Mouse (Mus musculus) layer of hippocampus, adult 11-12 months (tissue): ENCODE results near the gene Tmem269.
A peak's percentile ranks its signal among the peaks of the same experiment; 100 is the strongest.

Source experiments
- DNase-seq: peaks from one replicate; pipeline ENCODE4 v3.0.0; 2022; ENCODE audit warnings: low spot score

Tmem269 gene

DNA sequence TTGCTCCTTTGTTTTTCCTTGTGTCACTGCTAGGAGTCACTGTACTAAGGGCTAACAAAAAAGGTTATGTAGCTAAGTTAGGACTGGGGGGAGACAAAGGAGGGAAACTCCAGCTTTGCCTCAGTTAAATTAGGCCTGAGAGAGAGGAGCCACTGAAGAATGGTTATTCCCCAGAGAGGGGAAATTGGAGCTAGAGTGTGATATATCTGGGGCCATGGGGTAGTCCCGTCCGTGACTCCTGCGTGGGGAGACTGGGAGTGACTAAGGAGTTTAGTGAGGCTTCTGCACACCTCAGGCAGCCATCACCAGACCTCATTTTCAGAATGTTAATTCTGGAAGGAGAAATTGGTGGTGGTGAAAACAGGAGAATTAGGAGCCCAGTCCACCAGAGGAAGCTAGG lies 16.3 kb upstream of the Tmem269 start:
- DNase-seq: no peak

DNA sequence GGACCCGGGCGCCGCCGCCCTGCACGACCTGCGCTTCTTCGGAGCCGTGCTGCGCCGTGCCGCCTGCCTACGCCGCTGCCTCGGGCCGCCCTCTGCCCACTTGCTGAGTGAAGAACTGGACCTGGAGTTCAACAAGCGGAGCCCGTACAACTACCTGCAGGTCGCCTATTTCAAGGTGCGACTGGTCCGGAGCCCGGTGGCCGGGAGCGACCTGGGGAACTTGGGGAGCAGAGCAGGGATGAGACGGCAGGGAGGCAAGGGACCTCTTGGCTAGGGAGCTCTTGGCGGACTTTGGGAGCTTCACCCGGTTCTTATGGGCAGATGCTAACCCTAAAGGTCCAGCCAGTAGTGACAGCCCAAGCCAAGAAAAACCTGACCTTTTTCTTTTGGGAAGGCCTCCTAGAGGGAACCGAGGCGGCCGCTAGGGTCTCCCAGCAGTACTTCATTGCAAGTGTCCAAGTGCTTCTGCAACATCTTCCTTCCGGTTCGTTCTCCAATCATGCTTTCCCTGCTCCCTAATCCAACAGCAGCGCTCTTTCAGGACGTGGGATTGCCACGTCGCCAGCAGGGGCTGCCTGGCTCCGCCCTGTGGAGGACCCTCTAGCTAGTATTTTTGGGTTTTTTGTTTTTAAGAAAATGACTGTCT lies 15.4 kb upstream of the Tmem269 start:
- peak; percentile 58 for DNase-seq

DNA sequence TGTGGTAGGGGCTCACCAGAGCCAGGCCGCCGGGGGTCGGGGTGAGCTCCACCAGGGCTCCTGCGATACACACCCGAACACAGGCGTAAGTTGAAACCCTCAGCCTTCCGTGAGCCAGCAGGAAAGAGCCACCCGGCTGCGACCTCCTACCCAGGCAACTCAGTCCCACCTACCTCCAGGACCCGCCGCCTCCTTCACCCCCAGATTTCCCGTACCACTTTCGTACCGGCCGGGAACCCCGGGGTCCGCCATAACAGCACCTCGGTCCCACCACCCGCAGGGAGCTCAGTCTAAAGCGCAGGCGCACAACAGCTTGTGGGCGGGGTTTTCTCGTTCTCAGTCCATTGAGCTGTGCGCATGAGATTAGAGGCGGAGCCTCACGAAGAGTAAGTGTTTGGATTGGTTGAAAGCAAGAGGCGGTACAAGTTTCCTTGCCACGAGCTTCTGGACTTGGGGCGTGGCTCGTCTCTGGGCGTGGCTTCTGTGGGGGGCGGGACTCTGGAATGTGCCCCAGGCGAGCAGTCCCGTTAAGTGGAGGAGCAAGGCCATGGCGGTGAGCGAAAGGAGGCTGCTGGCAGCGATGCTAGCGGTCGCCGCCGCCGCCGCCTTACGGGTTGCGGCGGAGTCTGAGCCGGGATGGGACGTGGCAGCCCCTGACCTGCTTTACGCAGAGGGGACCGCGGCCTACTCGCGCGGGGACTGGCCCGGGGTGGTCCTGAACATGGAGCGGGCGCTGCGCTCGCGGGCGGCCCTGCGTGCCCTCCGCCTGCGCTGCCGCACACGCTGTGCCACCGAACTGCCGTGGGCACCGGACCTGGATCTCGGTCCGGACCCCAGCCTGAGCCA lies 14.6 kb upstream of the Tmem269 start, which contains the start of the genes AU022252 and P3h1:
Gene AU022252, minus strand, starts transcription at position 303 of the 846 bp plus-strand sequence.
Gene P3h1, plus strand, starts transcription at position 506 of the 846 bp plus-strand sequence.
- peak; percentile 99 for DNase-seq

DNA sequence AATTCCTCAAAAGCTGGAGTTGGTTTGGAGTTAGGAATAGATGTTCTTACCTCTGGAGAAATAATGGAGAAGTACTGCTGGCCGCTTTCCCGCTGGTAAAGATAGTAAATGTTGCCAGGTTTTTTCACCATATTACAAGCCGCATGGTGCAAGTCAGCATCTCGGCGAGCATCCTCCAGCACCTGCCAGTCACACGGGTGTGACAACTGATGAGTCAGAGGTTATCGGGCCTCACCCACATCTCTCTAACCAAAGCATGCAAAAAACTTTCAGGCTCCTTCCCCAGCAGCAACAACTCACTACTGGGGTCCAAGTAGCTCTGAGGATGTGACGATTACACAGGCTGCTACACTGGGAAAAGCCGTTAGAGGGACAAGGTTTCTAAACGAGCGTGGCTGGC lies 8.7 kb upstream of the Tmem269 start:
- no peak for DNase-seq

DNA sequence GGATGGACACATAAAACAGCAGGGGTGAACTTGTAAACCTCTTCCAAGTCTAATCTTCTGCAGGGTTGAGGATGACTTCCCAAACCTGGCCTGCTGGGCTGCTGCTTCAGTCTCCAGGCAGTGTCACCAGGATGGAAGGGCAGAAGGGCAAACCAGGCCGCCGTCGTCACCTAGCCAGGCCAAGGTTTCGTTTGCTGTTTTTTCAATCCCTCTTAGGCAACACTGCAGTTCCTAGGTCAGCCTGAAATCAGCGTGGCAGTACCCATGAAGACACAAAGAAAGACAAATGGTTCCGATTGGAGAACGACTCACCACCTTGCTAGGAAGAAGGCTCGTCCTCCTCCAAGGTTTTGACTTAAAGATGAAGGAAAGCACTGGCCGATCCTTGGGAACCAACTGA lies 7.7 kb upstream of the Tmem269 start:
- no peak for DNase-seq

DNA sequence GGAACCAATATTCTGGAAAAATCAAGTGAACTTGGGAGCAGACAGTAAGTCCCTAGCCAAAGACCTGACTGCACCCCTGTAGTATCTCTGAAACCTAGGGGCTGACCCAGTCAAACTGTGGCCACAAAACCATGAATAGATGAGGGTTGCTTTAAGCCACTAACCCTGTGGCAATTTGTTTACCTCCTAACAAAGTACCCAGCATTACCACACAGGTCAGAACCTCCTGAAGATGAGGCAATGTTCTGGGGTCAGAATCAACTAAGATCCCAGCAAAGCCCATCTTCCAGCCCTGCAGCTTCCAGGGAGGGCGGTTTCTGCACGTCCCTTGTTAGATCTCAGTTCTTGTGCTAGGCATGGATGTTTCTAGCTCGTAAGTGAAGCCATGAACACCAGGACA lies 6.5 kb upstream of the Tmem269 start:
- no peak for DNase-seq

DNA sequence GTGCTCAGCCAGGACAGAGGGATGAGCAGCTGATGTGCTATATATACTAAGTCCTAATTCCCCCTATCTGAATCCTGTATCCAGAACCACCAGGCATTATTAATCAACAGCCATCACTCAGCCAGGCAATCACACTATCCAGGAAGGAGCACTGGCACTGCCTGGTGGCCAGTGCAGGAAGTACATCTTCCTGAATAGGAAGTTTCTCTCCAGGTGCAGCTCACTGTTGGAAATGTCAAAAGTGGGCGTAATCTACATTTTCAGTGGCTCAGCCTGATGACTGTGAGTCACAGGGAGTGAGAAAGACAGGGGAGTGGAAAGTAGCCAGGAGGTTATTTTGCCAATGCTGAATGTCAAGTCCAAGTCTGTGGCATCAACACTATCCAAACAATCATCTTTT lies 5.7 kb upstream of the Tmem269 start:
- peak; percentile 57 for DNase-seq

DNA sequence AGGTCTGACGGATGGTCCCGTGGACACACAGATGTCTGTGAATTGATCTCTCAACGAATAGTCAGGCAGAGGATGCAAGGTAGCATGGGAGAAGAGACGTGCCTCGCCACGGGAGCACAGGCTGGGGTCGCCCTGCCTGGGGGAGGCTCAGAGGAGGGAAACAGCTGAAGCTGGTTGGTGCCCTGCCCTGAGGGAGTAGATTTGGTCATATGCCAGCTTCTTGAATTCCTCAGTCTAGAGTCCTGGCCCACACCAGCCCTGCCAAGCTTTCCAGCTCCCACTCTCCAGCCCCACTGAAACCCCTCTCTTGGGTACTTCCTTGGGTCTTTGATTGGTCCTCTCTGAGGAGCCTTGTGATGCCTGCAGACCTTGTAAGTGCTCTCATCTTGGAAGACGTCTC lies 1.4 kb downstream of the Tmem269 start:
- DNase-seq: no peak

DNA sequence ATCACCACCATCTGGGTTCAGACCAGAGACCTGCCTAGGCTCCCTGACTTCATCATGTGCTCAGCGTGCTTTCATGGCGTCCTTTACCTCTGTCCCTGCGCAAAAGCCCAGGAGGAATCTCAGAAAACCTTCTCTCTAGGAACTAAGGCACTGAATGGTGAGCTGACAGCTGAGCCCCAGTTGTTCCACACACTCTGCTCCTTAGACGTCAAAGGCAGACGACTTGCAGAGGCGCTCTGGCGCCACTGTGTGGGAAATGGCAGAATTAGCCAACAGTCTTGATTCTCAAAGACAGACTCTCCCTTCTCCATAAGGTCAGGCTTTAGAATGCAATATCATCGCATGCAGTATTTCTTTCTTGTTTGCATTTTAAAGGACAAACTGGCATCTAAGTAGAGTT lies 13.3 kb downstream of the Tmem269 start:
- peak; percentile 61 for DNase-seq

DNA sequence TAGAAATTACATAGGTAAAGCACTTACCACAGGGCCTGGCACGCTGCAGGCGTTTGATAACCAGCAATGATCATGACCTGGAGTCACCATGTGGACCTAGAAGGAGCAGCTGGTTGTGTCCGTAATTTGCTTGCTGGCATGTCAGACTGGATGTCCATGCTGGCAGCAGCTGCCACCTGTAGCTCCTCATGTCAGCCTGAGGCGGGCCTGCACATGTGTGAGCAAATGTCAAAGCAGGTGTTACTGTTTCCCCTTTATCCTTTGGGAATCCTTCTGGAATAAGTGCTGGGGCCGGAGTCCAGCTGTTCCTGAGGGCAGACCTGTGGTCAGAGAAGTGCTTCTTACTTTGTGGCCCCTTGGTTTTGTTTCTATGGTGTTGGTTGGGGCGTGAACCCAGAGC lies 19.9 kb downstream of the Tmem269 start:
- DNase-seq: no peak

DNA sequence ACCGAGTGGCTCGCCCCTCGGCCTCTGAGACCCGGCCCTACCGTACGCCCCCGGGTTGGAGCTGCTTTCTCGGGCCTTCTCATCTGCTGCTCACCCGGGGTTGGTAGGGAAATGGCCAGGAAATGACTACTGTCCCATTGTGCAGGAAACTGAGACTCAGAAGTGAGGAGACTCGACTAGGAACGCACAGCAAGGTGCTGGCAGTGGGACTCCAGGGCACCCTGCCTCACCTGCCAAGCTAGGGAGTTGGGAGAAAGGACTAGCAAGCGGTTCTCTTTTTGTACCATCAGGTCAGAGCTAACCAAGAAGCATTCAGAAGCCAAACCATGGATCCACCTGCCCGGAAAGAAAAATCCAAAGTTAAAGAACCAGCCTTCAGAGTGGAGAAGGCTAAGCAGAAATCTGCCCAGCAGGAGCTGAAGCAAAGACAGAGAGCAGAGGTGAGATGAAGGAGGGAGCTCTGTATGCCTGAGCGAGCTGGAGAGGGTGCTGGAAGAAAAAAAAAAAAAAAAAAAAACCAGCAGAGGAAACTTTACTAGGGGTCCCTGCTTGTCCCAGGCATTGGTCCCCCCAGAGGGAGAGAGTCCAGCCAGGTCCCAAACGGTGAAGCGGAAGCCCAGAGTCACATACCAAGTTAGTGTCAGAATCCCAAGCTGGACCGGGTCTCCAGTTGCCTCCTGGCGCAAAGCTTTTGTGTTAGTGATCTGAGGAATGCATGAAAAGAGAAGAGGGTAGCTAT lies 22.3 kb downstream of the Tmem269 start:
- no peak for DNase-seq

DNA sequence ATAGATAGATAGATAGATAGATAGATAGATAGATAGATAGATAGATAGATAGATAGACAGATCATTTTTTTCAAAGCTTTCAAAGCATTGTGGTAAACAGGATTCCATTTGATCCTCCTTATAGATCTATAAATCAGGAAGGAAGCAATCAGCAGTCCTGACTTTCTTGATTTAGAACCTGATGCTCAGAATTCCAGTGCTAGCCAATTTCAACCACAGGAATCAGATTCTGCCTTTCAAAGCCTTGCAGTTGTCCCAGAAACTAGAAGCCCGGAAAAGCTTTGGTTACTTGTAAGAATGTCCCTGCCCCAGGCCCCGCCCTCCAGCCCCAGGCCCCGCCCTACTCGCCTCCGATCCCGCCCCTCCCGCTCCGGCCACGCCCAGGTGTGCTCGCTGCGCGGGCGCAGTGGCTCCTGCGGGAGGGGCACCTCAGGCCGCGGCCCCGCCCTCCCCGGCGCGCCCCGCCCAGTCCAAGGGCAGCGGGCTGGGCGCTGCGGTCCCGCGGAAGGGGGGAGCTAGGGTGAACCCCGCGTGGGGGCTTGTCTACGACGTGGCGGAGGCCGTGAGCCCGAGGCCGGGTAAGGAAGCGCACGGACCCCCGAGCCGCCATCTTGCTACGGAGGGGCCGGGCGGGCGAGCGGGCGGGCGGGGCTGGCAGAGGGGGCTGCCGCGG lies 23.0 kb downstream of the Tmem269 start, which contains the start of gene Svbp:
Gene Svbp, plus strand, starts transcription at position 398 of the 673 bp plus-strand sequence.
- peak; percentile 81 for DNase-seq

DNA sequence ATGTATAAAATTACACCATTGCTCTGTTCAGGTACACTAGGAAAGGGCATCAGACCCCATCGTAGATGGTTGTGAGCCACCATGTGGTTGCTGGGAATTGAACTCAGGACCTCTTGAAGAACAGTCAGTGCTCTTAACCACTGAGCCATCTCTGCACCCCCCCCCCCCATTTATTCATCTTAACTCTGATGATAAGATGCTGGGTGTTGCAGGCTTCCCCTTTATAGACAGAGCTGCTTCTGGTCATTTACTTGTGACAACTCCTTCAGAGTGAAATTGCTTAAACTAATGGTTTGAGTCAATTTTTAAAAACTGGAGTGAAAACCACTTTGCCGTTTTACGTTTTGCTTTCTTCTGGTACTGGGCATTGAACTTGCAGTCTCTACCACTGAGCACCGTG lies 25.3 kb downstream of the Tmem269 start:
- no peak for DNase-seq

DNA sequence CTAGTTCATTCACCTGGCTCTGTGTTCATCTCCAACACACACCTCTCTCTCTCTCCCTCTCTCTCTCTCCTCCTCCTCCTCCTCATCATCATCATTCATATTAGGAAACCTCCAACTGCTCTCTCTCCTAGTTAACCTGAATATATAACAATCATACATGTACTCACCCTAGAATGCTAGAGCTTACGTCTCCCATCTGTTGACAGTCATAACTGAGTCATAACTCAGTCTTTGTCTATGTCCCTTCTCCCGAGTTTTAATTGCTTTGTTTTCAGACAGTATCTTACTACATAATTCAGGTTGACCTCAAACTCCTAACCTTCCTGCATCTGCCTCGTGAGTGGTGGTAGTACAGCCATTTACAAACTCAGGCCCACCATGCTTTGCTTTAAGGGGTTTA lies 26.7 kb downstream of the Tmem269 start:
- DNase-seq: no peak

DNA sequence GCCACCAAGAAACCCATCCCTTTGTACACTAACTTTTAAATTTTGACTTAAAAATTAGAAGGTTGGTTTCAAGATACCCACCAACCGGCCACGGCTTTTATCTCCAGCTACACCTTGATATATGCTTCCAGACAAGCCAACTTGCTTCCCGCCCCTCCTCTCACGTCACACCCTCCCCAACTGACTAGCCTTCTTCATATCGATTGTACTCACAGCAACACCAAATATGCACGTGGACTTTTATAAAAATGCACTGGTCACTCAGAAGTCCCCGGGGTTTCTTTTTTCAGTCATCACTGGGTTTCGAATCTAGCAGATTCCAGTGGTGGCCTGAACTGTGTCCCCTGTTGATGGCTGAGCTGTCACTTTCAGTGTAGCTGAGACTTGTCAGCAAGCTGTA lies 27.4 kb downstream of the Tmem269 start:
- no peak for DNase-seq

DNA sequence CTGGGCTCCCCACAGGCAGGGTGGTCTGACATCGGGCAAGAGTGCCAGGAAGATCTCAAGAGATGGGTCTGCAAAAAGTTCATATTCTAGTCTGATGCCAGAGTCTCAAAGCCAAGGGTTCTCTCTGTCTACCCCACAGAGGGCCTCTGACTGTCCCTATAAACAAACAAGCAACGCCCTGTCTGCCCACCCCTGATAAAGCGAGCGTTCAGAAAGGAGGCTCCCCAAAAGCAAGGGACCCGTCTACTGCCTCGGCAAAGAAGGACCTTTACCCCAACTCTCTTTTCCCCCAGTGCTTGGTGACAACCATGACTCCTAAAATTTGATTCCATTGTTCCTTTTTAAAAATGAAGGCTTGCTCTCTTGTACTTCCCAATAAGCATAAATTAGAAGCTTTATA lies 28.2 kb downstream of the Tmem269 start, which contains the start of gene Ermap:
Gene Ermap, minus strand, starts transcription at position 148 of the 400 bp plus-strand sequence.
- no peak for DNase-seq

DNA sequence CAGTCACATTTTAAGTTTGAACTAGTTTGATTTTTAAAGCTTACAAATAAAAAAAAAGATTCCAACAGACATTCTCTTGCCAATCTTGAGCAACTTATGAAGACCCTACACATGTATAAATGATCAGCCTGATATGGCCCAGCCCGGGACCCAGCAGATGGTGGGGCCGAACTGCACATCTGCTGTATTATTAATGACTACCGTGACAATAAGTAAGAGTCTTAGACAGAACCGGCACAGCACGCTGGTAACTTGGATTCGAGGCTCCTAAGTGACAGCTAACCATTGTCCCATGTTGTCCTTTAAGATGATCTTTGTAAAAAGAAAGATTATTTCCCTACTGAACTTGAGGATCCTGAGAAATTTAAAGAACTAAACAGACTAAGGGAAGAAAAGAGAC lies 28.6 kb downstream of the Tmem269 start:
- no peak for DNase-seq

DNA sequence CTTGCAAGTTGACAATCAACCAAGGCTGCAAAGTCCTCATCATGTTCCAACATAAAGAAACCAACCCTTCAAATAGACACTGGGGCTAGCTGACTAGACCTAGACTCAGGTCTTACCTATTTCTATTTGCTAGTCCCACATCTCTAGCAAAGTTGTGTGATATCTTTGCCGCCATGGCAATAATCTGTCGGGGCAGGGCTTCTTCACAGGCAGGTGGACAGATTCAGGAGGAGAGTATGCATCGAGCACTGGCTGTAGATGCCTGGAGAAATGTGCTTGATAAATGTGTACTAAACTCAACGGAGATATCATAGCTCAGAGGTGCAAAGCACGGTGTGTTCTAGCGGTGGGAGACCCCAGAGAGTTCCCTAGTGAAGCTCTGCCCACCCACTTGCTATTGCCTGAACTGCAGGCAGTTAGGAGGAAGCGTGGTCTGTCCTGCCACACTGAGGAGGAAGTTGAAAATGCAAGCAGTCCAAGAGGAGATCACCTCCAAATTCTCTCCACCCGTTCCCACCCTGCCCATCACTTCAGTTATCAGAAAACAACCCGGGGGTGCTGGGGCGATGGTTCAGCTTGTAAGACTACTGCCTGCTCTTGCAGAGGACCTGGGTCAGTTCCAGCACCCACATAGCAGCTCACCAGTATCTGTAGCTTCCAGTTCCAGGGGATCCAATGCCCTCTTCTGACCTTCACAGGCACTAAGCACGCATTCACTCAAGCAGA lies 29.8 kb downstream of the Tmem269 start:
- DNase-seq: no peak

DNA sequence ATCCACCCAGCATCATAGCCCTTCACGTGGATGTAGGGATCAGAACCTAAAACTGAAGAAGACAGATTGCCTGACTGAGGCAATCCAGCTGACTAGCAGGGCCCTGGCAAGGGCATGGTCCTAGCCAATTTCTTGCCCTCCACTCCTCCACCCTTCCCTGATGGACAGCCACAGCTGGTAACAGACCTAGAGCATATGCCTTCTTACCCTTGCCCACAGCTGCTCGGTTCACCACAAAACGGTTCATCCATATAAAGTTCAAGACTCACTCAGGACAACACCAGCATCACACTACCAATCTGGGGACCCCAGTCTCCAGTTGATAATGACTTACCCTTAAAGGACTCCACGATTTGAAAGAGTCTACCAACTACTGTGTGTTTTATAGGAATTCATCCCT lies 32.2 kb downstream of the Tmem269 start:
- DNase-seq: no peak

DNA sequence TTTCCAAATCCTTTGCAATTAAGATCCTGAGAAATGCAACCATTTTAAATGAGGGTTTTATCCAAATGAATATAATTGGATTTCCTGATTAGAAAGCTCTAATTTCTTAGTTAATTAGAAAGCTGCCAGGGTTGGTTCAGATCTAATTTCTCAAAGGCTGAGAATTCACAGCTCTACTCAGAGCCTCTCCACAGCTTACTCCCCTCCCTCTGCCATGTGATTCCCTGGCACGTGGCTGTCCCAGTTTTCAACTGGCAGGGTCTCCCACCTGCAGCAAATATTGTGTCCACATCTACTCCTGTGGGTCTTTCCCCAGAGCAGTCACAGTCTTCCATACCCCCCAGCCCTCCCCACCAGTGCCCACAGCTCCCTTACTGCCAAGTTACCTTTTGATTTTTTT lies 34.5 kb downstream of the Tmem269 start:
- DNase-seq: no peak

DNA sequence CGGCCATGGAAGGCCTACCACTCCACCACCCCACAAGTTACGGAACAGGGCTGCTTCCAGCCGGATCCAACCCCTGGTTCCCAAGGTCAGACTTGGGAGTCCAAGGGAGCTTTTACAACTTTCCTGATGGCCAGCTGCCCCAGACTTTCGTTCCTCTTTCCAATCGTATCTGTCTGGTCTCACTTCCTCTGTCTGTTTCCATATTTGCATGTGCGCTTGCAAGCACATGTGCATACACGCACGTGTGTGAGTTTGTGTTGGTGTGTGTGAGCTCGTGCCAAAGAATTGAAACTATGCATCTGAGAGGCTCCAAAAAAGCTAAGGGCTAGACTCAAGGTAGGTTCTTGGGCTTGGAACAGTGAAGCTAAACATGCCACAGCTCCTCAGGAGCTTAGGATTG lies 36.6 kb downstream of the Tmem269 start:
- DNase-seq: peak; percentile 39
